Mouse (Mus musculus) urinary bladder, postnatal 36 days (tissue): ENCODE measurements around the gene Atp5f1.
"Not testable (repeated sequence)": the region's sequence is repeated elsewhere in the genome, so short reads cannot be mapped to it uniquely, and the experiment has no call there.

Experiments used
- DNase-seq, 2 experiments: peaks; one replicate each; pipeline ENCODE4 v3.0.0; 2022; ENCODE audit warnings: low spot score in 2 of 2, mixed read lengths in 1 of 2

Atp5f1 gene

GRCm38 (mm10) chr3:105931095-105931494, 28.8 kb downstream of the Atp5f1 start:
- DNase-seq, result no peak

- no peak for DNase-seq
Observed at GRCm38 (mm10) chr3:105929821-105930220, 30.1 kb downstream of the Atp5f1 start.

- no peak for DNase-seq
Observed at GRCm38 (mm10) chr3:105928781-105929180, 31.1 kb downstream of the Atp5f1 start.

GRCm38 (mm10) chr3:105928195-105928569, 31.7 kb downstream of the Atp5f1 start:
- no peak for DNase-seq

GRCm38 (mm10) chr3:105927561-105928194, 32.2 kb downstream of the Atp5f1 start:
- DNase-seq, result no peak

GRCm38 (mm10) chr3:105924616-105925015, 35.3 kb downstream of the Atp5f1 start:
- no peak for DNase-seq

GRCm38 (mm10) chr3:105921959-105922358, 37.9 kb downstream of the Atp5f1 start:
- DNase-seq, result no peak

- DNase-seq, result not testable (repeated sequence)
Observed at GRCm38 (mm10) chr3:105920743-105921142, 39.2 kb downstream of the Atp5f1 start.

GRCm38 (mm10) chr3:105918355-105918745, 41.5 kb downstream of the Atp5f1 start:
- no peak for DNase-seq

- no peak for DNase-seq
Observed at GRCm38 (mm10) chr3:105917656-105918354, 42.1 kb downstream of the Atp5f1 start.

GRCm38 (mm10) chr3:105916455-105916854, 43.4 kb downstream of the Atp5f1 start:
- not testable (repeated sequence) for DNase-seq

- no peak for DNase-seq
Observed at GRCm38 (mm10) chr3:105915281-105915680, 44.6 kb downstream of the Atp5f1 start.

GRCm38 (mm10) chr3:105913839-105914681, 45.8 kb downstream of the Atp5f1 start:
- no peak for DNase-seq

- DNase-seq, result no peak
Observed at GRCm38 (mm10) chr3:105912097-105912880, 47.6 kb downstream of the Atp5f1 start.

GRCm38 (mm10) chr3:105910519-105911190, 49.2 kb downstream of the Atp5f1 start:
- DNase-seq, result no peak

GRCm38 (mm10) chr3:105908976-105909375, 50.9 kb downstream of the Atp5f1 start:
- no peak for DNase-seq

GRCm38 (mm10) chr3:105907956-105908655, 51.8 kb downstream of the Atp5f1 start:
- no peak for DNase-seq

- DNase-seq, result no peak
Observed at GRCm38 (mm10) chr3:105904721-105905120, 55.2 kb downstream of the Atp5f1 start.

- no peak for DNase-seq
Observed at GRCm38 (mm10) chr3:105904213-105904612, 55.7 kb downstream of the Atp5f1 start.

GRCm38 (mm10) chr3:105901468-105901867, 58.4 kb downstream of the Atp5f1 start:
- DNase-seq, result no peak

- DNase-seq, result no peak
Observed at GRCm38 (mm10) chr3:105900716-105901115, 59.2 kb downstream of the Atp5f1 start.
